Mouse (Mus musculus) CH12.LX (cell line): ENCODE data around the gene Bri3bp. TPM values are rescaled to one million over a fixed set of nuclear protein-coding genes. Genes with fewer than 3 reads are reported as not detected.

Source experiments
- DNase-seq: peaks from one replicate; pipeline ENCODE4 v3.0.0-alpha.2; 2013; ENCODE audit errors: extremely low read depth
- H3K27ac ChIP-seq: 2 replicates; pipeline ENCODE4 v1.5.1; 2012; ENCODE audit warnings: low read depth, mild to moderate bottlenecking, control low read depth, moderate library complexity; ENCODE audit not compliant: insufficient read depth
- H3K27me3 ChIP-seq: replicated peaks from 2 replicates; pipeline ENCODE3; 2012; ENCODE audit warnings: inconsistent platforms
- H3K36me3 ChIP-seq, 2 experiments: replicated peaks in 1 of 2; 2 replicates each; pipeline versions ENCODE3 to v1.6.1; 2012; ENCODE audit warnings: inconsistent platforms in 1 of 2, low read length in 1 of 2, mild to moderate bottlenecking in 1 of 2, mixed read lengths in 1 of 2, moderate library complexity in 1 of 2; ENCODE audit not compliant: control insufficient read depth in 1 of 2, insufficient read depth in 1 of 2
- H3K4me1 ChIP-seq, 2 experiments: 2 replicates each; pipeline ENCODE4 v1.6.1; 2012; ENCODE audit warnings: inconsistent platforms in 1 of 2, moderate library complexity in 1 of 2; ENCODE audit not compliant: insufficient read depth in 2 of 2, control insufficient read depth in 1 of 2
- H3K4me2 ChIP-seq: 2 replicates; pipeline ENCODE4 v1.6.1; 2012; ENCODE audit warnings: low read depth, mild to moderate bottlenecking, control low read depth; ENCODE audit not compliant: poor library complexity, insufficient read depth, severe bottlenecking
- H3K4me3 ChIP-seq, 3 experiments: fragments of 150-350 bp in 1 of 3; sonication (generic) in 1 of 3; replicated peaks in 1 of 3; 2 replicates each; pipeline versions ENCODE3 to v1.5.1; 2011 to 2012; ENCODE audit warnings: low read depth in 2 of 3, low read length in 2 of 3, mild to moderate bottlenecking in 2 of 3, moderate library complexity in 2 of 3, control low read depth in 1 of 3, improper control_type of control experiment in 1 of 3, inconsistent platforms in 1 of 3, mixed read lengths in 1 of 3; ENCODE audit not compliant: poor library complexity in 1 of 3
- H3K79me2 ChIP-seq: replicated peaks from 2 replicates; pipeline ENCODE4 v1.6.1; 2012; ENCODE audit warnings: mild to moderate bottlenecking, moderate library complexity; ENCODE audit not compliant: control insufficient read depth, poor library complexity, insufficient read depth, severe bottlenecking; ENCODE audit errors: extremely low read depth
- H3K9ac ChIP-seq: 2 replicates; pipeline ENCODE4 v1.6.1; 2012; ENCODE audit warnings: low read depth, mild to moderate bottlenecking, control low read depth, moderate library complexity; ENCODE audit not compliant: insufficient read depth
- H3K9me3 ChIP-seq: replicated peaks from 2 replicates; pipeline ENCODE3; 2012; ENCODE audit warnings: low read length, inconsistent platforms, mixed read lengths
- BHLHE40 ChIP-seq: IDR thresholded peaks from 2 replicates; pipeline ENCODE4 v1.6.1; 2011; ENCODE audit warnings: mild to moderate bottlenecking, low read depth, low read length, improper control_type of control experiment
- CHD2 ChIP-seq: IDR thresholded peaks from 2 replicates; pipeline ENCODE4 v1.6.1; 2011; ENCODE audit warnings: low read length, improper control_type of control experiment
- CTCF ChIP-seq, 2 experiments: IDR thresholded peaks in 1 of 2; conservative IDR thresholded peaks in 1 of 2; 2 replicates each; pipeline ENCODE4 v1.5.1; 2011 to 2012; ENCODE audit warnings: low read depth in 2 of 2, low read length in 2 of 2, improper control_type of control experiment in 1 of 2, inconsistent platforms in 1 of 2, mild to moderate bottlenecking in 1 of 2, moderate library complexity in 1 of 2
- ELF1 ChIP-seq: IDR thresholded peaks from 2 replicates; pipeline ENCODE4 v1.6.1; 2014; ENCODE audit warnings: low read depth, mild to moderate bottlenecking, inconsistent platforms, low read length, improper control_type of control experiment
- ETS1 ChIP-seq: conservative IDR thresholded peaks from 2 replicates; pipeline ENCODE4 v1.6.1; 2012; ENCODE audit warnings: low read depth, mild to moderate bottlenecking, inconsistent platforms, low read length, improper control_type of control experiment, moderate library complexity
- HCFC1 ChIP-seq: IDR thresholded peaks from 2 replicates; pipeline ENCODE4 v1.6.1; 2012; ENCODE audit warnings: low read depth, mild to moderate bottlenecking, inconsistent platforms, low read length, improper control_type of control experiment
- IRF4 ChIP-seq: IDR thresholded peaks from 2 replicates; pipeline ENCODE4 v1.6.1; 2014; ENCODE audit warnings: low read depth, mild to moderate bottlenecking, inconsistent platforms, low read length, improper control_type of control experiment
- MAX ChIP-seq: IDR thresholded peaks from 2 replicates; pipeline ENCODE4 v1.6.1; 2011; ENCODE audit warnings: low read length, improper control_type of control experiment
- MAZ ChIP-seq: IDR thresholded peaks from 2 replicates; pipeline ENCODE4 v1.6.1; 2012; ENCODE audit warnings: low read depth, mild to moderate bottlenecking, inconsistent platforms, low read length, improper control_type of control experiment, moderate library complexity
- MEF2A ChIP-seq: IDR thresholded peaks from 2 replicates; pipeline ENCODE4 v1.6.1; 2014; ENCODE audit warnings: low read depth, mild to moderate bottlenecking, inconsistent platforms, low read length, improper control_type of control experiment, borderline replicate concordance
- NRF1 ChIP-seq: IDR thresholded peaks from 2 replicates; pipeline ENCODE4 v1.6.1; 2014; ENCODE audit warnings: low read depth, mild to moderate bottlenecking, inconsistent platforms, low read length, improper control_type of control experiment, moderate library complexity
- PAX5 ChIP-seq: IDR thresholded peaks from 2 replicates; pipeline ENCODE4 v1.6.1; 2012; ENCODE audit warnings: low read length, inconsistent platforms, mixed read lengths
- RAD21 ChIP-seq: IDR thresholded peaks from 2 replicates; pipeline ENCODE4 v1.6.1; 2011; ENCODE audit warnings: low read depth, mild to moderate bottlenecking, low read length, improper control_type of control experiment, moderate library complexity
- SIN3A ChIP-seq: IDR thresholded peaks from 2 replicates; pipeline ENCODE4 v1.6.1; 2012; ENCODE audit warnings: low read length, improper control_type of control experiment, inconsistent platforms
- UBTF ChIP-seq: IDR thresholded peaks from 2 replicates; pipeline ENCODE4 v1.6.1; 2012; ENCODE audit warnings: low read depth, mild to moderate bottlenecking, inconsistent platforms, low read length, improper control_type of control experiment, moderate library complexity
- USF1 ChIP-seq: IDR thresholded peaks from 2 replicates; pipeline ENCODE4 v1.6.1; 2014; ENCODE audit warnings: low read depth, mild to moderate bottlenecking, inconsistent platforms, low read length, improper control_type of control experiment
- USF2 ChIP-seq: conservative IDR thresholded peaks from 2 replicates; pipeline ENCODE4 v1.6.1; 2011; ENCODE audit warnings: low read depth, low read length, improper control_type of control experiment
- ZKSCAN1 ChIP-seq: IDR thresholded peaks from 2 replicates; pipeline ENCODE4 v1.6.1; 2012; ENCODE audit warnings: low read depth, inconsistent platforms, low read length, improper control_type of control experiment, borderline replicate concordance
- ZNF384 ChIP-seq: IDR thresholded peaks from 2 replicates; pipeline ENCODE4 v1.6.1; 2012; ENCODE audit warnings: low read depth, low read length, improper control_type of control experiment, inconsistent platforms
- dilution Hi-C: fragments of 300-500 bp; cut with MboI; formaldehyde crosslinking; loops from 2 replicates; pipeline ENCODE4 v1.14.3; 2020; ENCODE audit warnings: low sequenced_read_pairs; ENCODE audit not compliant: extremely low pct_unique_long_range_greater_than_20kb, extremely low pct_ligation_motif_present
- in situ Hi-C: fragments of 300-500 bp; cut with MboI; formaldehyde crosslinking; loops from 3 replicates; pipeline ENCODE4 v1.14.3; 2019; ENCODE audit warnings: low sequenced_read_pairs, low pct_ligation_motif_present, low pct_unique_long_range_greater_than_20kb, mixed read lengths
- polyA plus RNA-seq: library from polyadenylated mRNA; unstranded; fragments of >175 nt; gene quantifications from 2 replicates; pipeline ENCODE4 v1.2.1, GENCODE M21; 2012; ENCODE audit warnings: low read depth; ENCODE audit not compliant: insufficient read length
- total RNA-seq, 2 experiments: library from RNA; depleted of rRNA; stranded (reverse); fragments of 300-350 nt in 1 of 2; fragments of >200 nt in 1 of 2; gene quantifications; 2 replicates each; pipeline ENCODE4 v1.2.3; 2012 to 2014

The Bri3bp gene
- total and polyA plus RNA-seq, 3 experiments = 37.7 to 147 (median 49.6) TPM

- H3K27me3 ChIP-seq = no peaks in the 10 kb centered on the region
- no peak for TF ChIP-seq MAX
- no peak for TF ChIP-seq ZKSCAN1
- no peak for TF ChIP-seq NRF1
- TF ChIP-seq SIN3A = no peak
- no peak for TF ChIP-seq RAD21
- TF ChIP-seq ETS1 = no peak
- no peak for TF ChIP-seq MEF2A
- TF ChIP-seq USF2 = no peak
- no peak for TF ChIP-seq HCFC1
- no peak for TF ChIP-seq CHD2
- no peak for TF ChIP-seq ELF1
- no peak for TF ChIP-seq IRF4
- H3K9ac ChIP-seq = no peak overlapping the region
- H3K27ac ChIP-seq = no peak overlapping the region
- H3K4me2 ChIP-seq = no peak overlapping the region
- in situ Hi-C loops (no loop called here), dilution Hi-C loops (no loop called here)
- H3K4me1 ChIP-seq = peaks cover 0 to 15% of the 10 kb centered on the region in 2 experiments; a peak in 3 of 4 replicates
- DNase-seq = no peak
- H3K36me3 ChIP-seq = peaks cover 21 to 92% of the 10 kb centered on the region in 2 experiments
- H3K4me3 ChIP-seq = no peak overlapping the region
- peaks cover 31% of the 10 kb centered on the region for H3K79me2 ChIP-seq
- no peaks in the 10 kb centered on the region for H3K9me3 ChIP-seq
Measured at GRCm38 (mm10) chr5:125452573-125452972, 11.2 kb downstream of the Bri3bp start.

GRCm38 (mm10) chr5:125456100-125456499, 14.7 kb downstream of the Bri3bp start:
- Histone ChIP-seq H3K4me3 (no peak overlapping the region), H3K4me1 (no peaks in the 10 kb centered on the region; a peak in 1 of 4 replicates), H3K4me2 (no peak overlapping the region)
- in situ Hi-C loops = no loop called here
- TF ChIP-seq USF1 = no peak
- TF ChIP-seq UBTF = no peak
- TF ChIP-seq CTCF (conservative IDR thresholded peaks at IDR 0.05 in 1 of 2, IDR thresholded peaks at IDR 0.05 in 1 of 2; ENCODE audit: low read depth in 2 of 2, low read length in 2 of 2) = peak in 1 of 2 experiments; percentile 25; a peak in 1 of 4 replicates
- TF ChIP-seq BHLHE40 = no peak
- no peak for TF ChIP-seq MAZ
- TF ChIP-seq PAX5 = no peak
- TF ChIP-seq RAD21 = no peak
- TF ChIP-seq ZNF384 = no peak
- TF ChIP-seq, all 38 proteins: peak for 1
- H3K27me3 ChIP-seq = no peaks in the 10 kb centered on the region
- H3K9me3 ChIP-seq = no peaks in the 10 kb centered on the region
- peaks cover 21 to 77% of the 10 kb centered on the region in 2 experiments for H3K36me3 ChIP-seq
- H3K9ac ChIP-seq = no peak overlapping the region
- H3K79me2 ChIP-seq = peaks cover 11% of the 10 kb centered on the region
- dilution Hi-C loops = no loop called here
- no peak overlapping the region for H3K27ac ChIP-seq
- no peak for DNase-seq
